Comparison of ENCODE assay signal across 7 mouse cellular contexts in genomic region chr11:95520456-95521072, GRCm38 (mm10). TPM values are rescaled to one million over a fixed set of nuclear protein-coding genes. Genes with fewer than 3 reads are reported as not detected.
DNase-seq lines count a peak whose midpoint lies in the region; ATAC-seq lines count a peak whose summit lies in the region.

No protein-coding gene starts in this region.

- ATAC-seq in midbrain, embryonic 12.5 days (ENCODE audit: low FRiP score, low read depth), result peak; percentile 71

- H3K9ac ChIP-seq in midbrain, embryonic 12.5 days (replicated peaks), result 0 out of 2 replicates have a peak overlapping the region, but pooled peaks have one; percentile 31

- peak overlapping the region; percentile 24; the same call in 1 of the 2 replicates for H3K4me3 ChIP-seq in limb, embryonic 10.5 days
- peak overlapping the region; percentile 29 for H3K4me3 ChIP-seq in midbrain, embryonic 12.5 days

- H3K27me3 ChIP-seq in limb, embryonic 10.5 days (ENCODE audit: low read depth, poor library complexity, severe bottlenecking), result peaks cover 36% of the 10 kb centered on the region
- peaks cover 70% of the 10 kb centered on the region for H3K27me3 ChIP-seq in midbrain, embryonic 12.5 days

- peaks cover 60% of the 10 kb centered on the region for H3K4me1 ChIP-seq in limb, embryonic 10.5 days
- H3K4me1 ChIP-seq in midbrain, embryonic 12.5 days, result peaks cover 21% of the 10 kb centered on the region

- 0 out of 2 replicates have a peak overlapping the region, but pooled peaks have one; percentile 32 for H3K27ac ChIP-seq in limb, embryonic 10.5 days
- H3K27ac ChIP-seq in midbrain, embryonic 12.5 days (replicated peaks), result peak overlapping the region; percentile 58; the same call in 1 of the 2 replicates

- peak; percentile 94 for DNase-seq in adrenal gland, postnatal 10 days
- DNase-seq in embryo, embryonic 9.5 days (ENCODE audit: extremely low spot score), result peak; percentile 88
- DNase-seq in heart, adult 11 months, result peak; percentile 97
- peak; percentile 89 for DNase-seq in kidney, adult 18-20 months
- peak; percentile 94 for DNase-seq in limb, embryonic 10.5 days (ENCODE audit: low spot score)
- DNase-seq in skeletal muscle tissue, adult 2 months (ENCODE audit: low read depth, low spot score), result peak; percentile 75

- 10% methylated on average over 27 of the region's 27 CpGs for WGBS in limb, embryonic 10.5 days
- WGBS in midbrain, embryonic 12.5 days, result 5% methylated on average over 27 of the region's 27 CpGs

- H3K4me2 ChIP-seq in midbrain, embryonic 12.5 days (replicated peaks), result peak overlapping the region; percentile 50

- H3K36me3 ChIP-seq in limb, embryonic 10.5 days, result no peaks in the 10 kb centered on the region
- H3K36me3 ChIP-seq in midbrain, embryonic 12.5 days, result no peaks in the 10 kb centered on the region

- no peaks in the 10 kb centered on the region for H3K9me3 ChIP-seq in limb, embryonic 10.5 days (replicated peaks)
- H3K9me3 ChIP-seq in midbrain, embryonic 12.5 days, result no peaks in the 10 kb centered on the region

RNA-seq across cellular contexts. Expression of gene Nxph3, which starts 6.2 kb away (rescaled TPM):
- 1 to 10 TPM; 2.3 to 2.4 TPM for total RNA-seq in adrenal gland, postnatal 10 days (2021)
- 0.38 and 0.66 TPM in 2 replicates for polyA plus RNA-seq in limb, embryonic 10.5 days (2016; fragmentation: Nextera tagmentation; extraction: Ambion mirVana)
- polyA plus RNA-seq in midbrain, embryonic 12.5 days (2016; fragmentation: Nextera tagmentation; extraction: Ambion mirVana), result 0.68 and 0.77 TPM in 2 replicates

Comparison
In these comparisons a context has a peak if more than half of its experiments do, and no peak if none do; other contexts are left out.
1. Peak in every context shown above with its lines: DNase-seq, ATAC-seq, H3K4me3 ChIP-seq and H3K27ac ChIP-seq.